ENCODE assay signal across 24 mouse cellular contexts in the genomic region with DNA sequence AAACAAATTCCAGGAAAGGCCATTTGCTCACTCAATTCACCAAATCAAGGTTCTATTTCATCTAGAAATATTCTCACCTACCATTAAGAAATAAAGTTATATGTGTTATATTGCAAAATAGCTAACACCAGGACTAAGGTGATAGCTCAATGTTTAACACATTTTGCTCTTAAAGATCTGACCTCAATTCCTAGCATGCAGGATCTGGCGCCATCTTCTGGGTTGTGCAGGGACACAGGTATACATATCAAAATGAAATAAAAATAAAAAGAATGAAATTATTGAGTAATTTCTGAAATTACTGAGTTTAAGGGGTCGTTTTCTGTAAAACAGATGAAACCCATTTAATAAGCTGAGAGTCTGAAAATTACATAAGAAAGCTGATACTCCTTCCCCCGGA.
A peak's percentile ranks its signal among the peaks of the same experiment; 100 is the strongest.
DNase-seq lines count a peak whose midpoint lies in the region; ATAC-seq and TF ChIP-seq lines count a peak whose summit lies in the region.
"Had no signal": no experiment of that assay in that cellular context is flagged by ENCODE, and none has a peak within 500 bp of the region (broad histone marks: within the 10 kb centered on the region; RNA-seq: fewer than 3 reads in every experiment).

No protein-coding gene starts in this region.

- no peaks in the 10 kb centered on the region for H3K27me3 ChIP-seq in kidney, postnatal 0 days (ENCODE audit: insufficient read depth, low read length)
- H3K27me3 ChIP-seq in kidney, embryonic 14.5 days (ENCODE audit: control insufficient read depth, insufficient read depth, low read length) = no peaks in the 10 kb centered on the region
- H3K27me3 ChIP-seq: embryonic facial prominence, embryonic 12.5 days; forebrain, embryonic 12.5 days; hindbrain, embryonic 15.5 days; kidney, embryonic 15.5 days; neural tube, embryonic 12.5 days had no signal

- no peak for ATAC-seq in kidney, postnatal 0 days (replicated peaks; ENCODE audit: low FRiP score, low read depth)
- ATAC-seq in kidney, embryonic 14.5 days (ENCODE audit: low FRiP score, low TSS enrichment) = no peak
- no peak for ATAC-seq in granulocyte monocyte progenitor cell, adult 5-6 weeks (replicated peaks; ENCODE audit: poor library complexity, severe bottlenecking)
- ATAC-seq: CD4-positive, CD25-positive, alpha-beta regulatory T cell, adult 4 months; intestine, embryonic 16.5 days; liver, postnatal 0 days had no signal

- H3K9me3 ChIP-seq in kidney, postnatal 0 days (replicated peaks; ENCODE audit: low read length) = no peaks in the 10 kb centered on the region
- H3K9me3 ChIP-seq in kidney, embryonic 14.5 days (ENCODE audit: control insufficient read depth, low read length) = no peaks in the 10 kb centered on the region
- H3K9me3 ChIP-seq: embryonic facial prominence, embryonic 12.5 days; forebrain, embryonic 12.5 days; heart, embryonic 10.5 days; hindbrain, embryonic 15.5 days; kidney, embryonic 15.5 days; neural tube, embryonic 12.5 days had no signal

- H3K9ac ChIP-seq in kidney, postnatal 0 days (ENCODE audit: low read depth, low read length) = no peak overlapping the region
- H3K9ac ChIP-seq in kidney, embryonic 14.5 days (ENCODE audit: low read depth, low read length) = no peak overlapping the region
- H3K9ac ChIP-seq: embryonic facial prominence, embryonic 12.5 days; forebrain, embryonic 12.5 days; hindbrain, embryonic 15.5 days; kidney, embryonic 15.5 days; liver, postnatal 0 days; neural tube, embryonic 12.5 days had no signal

- TF ChIP-seq POLR2A in brain, embryonic 14.5 days (IDR thresholded peaks at IDR 0.05; ENCODE audit: borderline replicate concordance, extremely low read depth, insufficient read depth, insufficient read length, poor library complexity, severe bottlenecking) = no peak

- no peaks in the 10 kb centered on the region for H3K36me3 ChIP-seq in kidney, postnatal 0 days (ENCODE audit: insufficient read depth, low read length)
- H3K36me3 ChIP-seq in kidney, embryonic 14.5 days (ENCODE audit: control insufficient read depth, insufficient read depth, low read length) = no peaks in the 10 kb centered on the region
- H3K36me3 ChIP-seq: embryonic facial prominence, embryonic 12.5 days; forebrain, embryonic 12.5 days; heart, embryonic 10.5 days; hindbrain, embryonic 15.5 days; kidney, embryonic 15.5 days; neural tube, embryonic 12.5 days had no signal

- no peaks in the 10 kb centered on the region for H3K4me1 ChIP-seq in kidney, postnatal 0 days (replicated peaks; ENCODE audit: insufficient read depth, low read length)
- no peaks in the 10 kb centered on the region for H3K4me1 ChIP-seq in kidney, embryonic 14.5 days (ENCODE audit: control insufficient read depth, insufficient read depth, low read length)
- H3K4me1 ChIP-seq: embryonic facial prominence, embryonic 12.5 days; forebrain, embryonic 12.5 days; heart, embryonic 10.5 days; hindbrain, embryonic 15.5 days; kidney, embryonic 15.5 days; neural tube, embryonic 12.5 days had no signal

- DNase-seq in cerebellum, postnatal 10 days = peak; percentile 5 to 8
- DNase-seq in cerebellum, postnatal 36 days = no peak
- DNase-seq in kidney, postnatal 0 days (ENCODE audit: low spot score) = no peak
- DNase-seq in 416B (ENCODE audit: low read depth) = peak; percentile 5
- peak; percentile 4 for DNase-seq in brain, embryonic 14.5 days (ENCODE audit: low read depth)
- DNase-seq: adrenal gland, adult 2 months; cerebellum, adult 2 months; gastrocnemius, adult 2 months; heart, postnatal 4 days; liver, postnatal 0 days; lung, postnatal 14 days; right cerebral cortex, postnatal 25 days; spleen, adult 18-20 months had no signal

- no peak overlapping the region for H3K27ac ChIP-seq in kidney, postnatal 0 days
- no peak overlapping the region for H3K27ac ChIP-seq in kidney, embryonic 14.5 days (ENCODE audit: low read depth, low read length)
- H3K27ac ChIP-seq: embryonic facial prominence, embryonic 12.5 days; forebrain, embryonic 12.5 days; gastrocnemius, adult 2 months; heart, embryonic 10.5 days; hindbrain, embryonic 15.5 days; kidney, embryonic 15.5 days; neural tube, embryonic 12.5 days had no signal

- 55% methylated on average over 3 of the region's 3 CpGs for WGBS in kidney, postnatal 0 days
- 51% methylated on average over 3 of the region's 3 CpGs for WGBS in kidney, embryonic 14.5 days

- peak; percentile 41 for TF ChIP-seq CTCF in kidney, postnatal 0 days (IDR thresholded peaks at IDR 0.05; ENCODE audit: low read depth)
- peak; percentile 35; the same call in 1 of the 2 replicates for TF ChIP-seq CTCF in brain, embryonic 14.5 days (IDR thresholded peaks at IDR 0.05; ENCODE audit: borderline replicate concordance, extremely low read depth, insufficient read depth, insufficient read length)

- H3K4me3 ChIP-seq in kidney, postnatal 0 days (replicated peaks; ENCODE audit: low read depth, low read length) = no peak overlapping the region
- H3K4me3 ChIP-seq in kidney, embryonic 14.5 days (ENCODE audit: low read length) = no peak overlapping the region
- H3K4me3 ChIP-seq: embryonic facial prominence, embryonic 12.5 days; forebrain, embryonic 12.5 days; gastrocnemius, adult 2 months; heart, embryonic 10.5 days; hindbrain, embryonic 15.5 days; kidney, embryonic 15.5 days; neural tube, embryonic 12.5 days had no signal

- H3K4me2 ChIP-seq in kidney, postnatal 0 days (ENCODE audit: low read length) = no peak overlapping the region
- no peak overlapping the region for H3K4me2 ChIP-seq in kidney, embryonic 14.5 days (replicated peaks; ENCODE audit: low read depth, low read length)
- H3K4me2 ChIP-seq: embryonic facial prominence, embryonic 12.5 days; forebrain, embryonic 12.5 days; hindbrain, embryonic 15.5 days; kidney, embryonic 15.5 days; midbrain, embryonic 11.5 days; neural tube, embryonic 12.5 days had no signal

Comparison
In these comparisons a context has a peak if more than half of its experiments do, and no peak if none do; other contexts are left out.
1. DNase-seq: peak in cerebellum, postnatal 10 days (2 of 2), 416B (single experiment) and brain, embryonic 14.5 days (single experiment); none in cerebellum, postnatal 36 days (0 of 2) and kidney, postnatal 0 days (single experiment).